Mouse (Mus musculus) C2C12 (cell line): ENCODE results near the gene Tchp.

Source experiments
- CEBPB ChIP-seq: IDR thresholded peaks from one replicate; pipeline ENCODE4 v1.6.1; 2011; ENCODE audit warnings: low read depth, mild to moderate bottlenecking, control low read depth, moderate library complexity
- CTCF ChIP-seq: IDR thresholded peaks from one replicate; pipeline ENCODE4 v1.5.1; 2011; ENCODE audit not compliant: control insufficient read depth, insufficient read depth, insufficient read length
- FOSL1 ChIP-seq: IDR thresholded peaks from one replicate; pipeline ENCODE4 v1.8.0; 2011; ENCODE audit warnings: mild to moderate bottlenecking, low read length; ENCODE audit not compliant: poor library complexity, insufficient read depth, severe bottlenecking
- MAX ChIP-seq: IDR thresholded peaks from one replicate; pipeline ENCODE4 v1.6.1; 2011; ENCODE audit warnings: mild to moderate bottlenecking, control low read depth
- MYOG ChIP-seq: IDR thresholded peaks from one replicate; pipeline ENCODE4 v1.6.1; 2011; ENCODE audit not compliant: control insufficient read depth, insufficient read length; ENCODE audit errors: extremely low read depth
- USF1 ChIP-seq: IDR thresholded peaks from one replicate; pipeline ENCODE4 v1.6.1; 2011; ENCODE audit warnings: low read depth, mild to moderate bottlenecking, control low read depth, moderate library complexity

DNA sequence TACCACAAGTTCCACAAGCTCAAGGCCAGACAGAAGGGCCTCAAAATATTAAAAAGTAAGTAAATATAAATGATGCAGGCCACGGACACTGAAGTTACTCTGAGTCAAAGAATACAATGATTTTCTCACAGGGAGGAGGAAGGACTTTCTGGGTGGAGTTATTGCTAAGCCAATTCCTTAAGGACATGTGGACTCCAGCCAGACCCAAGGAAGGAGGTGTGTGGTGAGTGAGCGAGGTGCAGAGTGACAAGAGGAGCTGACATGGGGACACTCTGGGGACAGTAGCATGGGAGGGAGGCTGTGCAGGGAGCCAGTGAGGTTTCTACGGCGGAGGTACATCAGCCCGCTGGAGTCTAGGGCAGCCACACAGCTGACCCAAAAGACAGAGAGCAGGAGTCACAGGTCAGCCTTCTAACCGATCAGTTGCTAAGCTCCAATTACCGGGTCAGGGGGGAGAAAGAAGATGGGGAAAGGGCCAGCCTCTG lies 20.8 kb upstream of the Tchp start:
- TF ChIP-seq USF1 (no peak), CTCF (no peak), MYOG (no peak), MAX (no peak), CEBPB (no peak), FOSL1 (no peak)
